Mouse (Mus musculus) cerebellum, adult 2 months (tissue): Measurements from ENCODE around the gene Cpn2.

ENCODE experiments used
- CTCF ChIP-seq: fragments of 200-500 bp; IDR thresholded peaks from 2 replicates; pipeline ENCODE4 v1.5.1; 2011; ENCODE audit warnings: low read depth, mild to moderate bottlenecking, control low read depth, low read length, moderate library complexity, borderline replicate concordance; ENCODE audit not compliant: insufficient read depth
- POLR2A ChIP-seq: fragments of 200-500 bp; IDR thresholded peaks from 2 replicates; pipeline ENCODE4 v1.6.1; 2011; ENCODE audit warnings: low read length, control low read depth, borderline replicate concordance; ENCODE audit not compliant: insufficient read depth

DNA sequence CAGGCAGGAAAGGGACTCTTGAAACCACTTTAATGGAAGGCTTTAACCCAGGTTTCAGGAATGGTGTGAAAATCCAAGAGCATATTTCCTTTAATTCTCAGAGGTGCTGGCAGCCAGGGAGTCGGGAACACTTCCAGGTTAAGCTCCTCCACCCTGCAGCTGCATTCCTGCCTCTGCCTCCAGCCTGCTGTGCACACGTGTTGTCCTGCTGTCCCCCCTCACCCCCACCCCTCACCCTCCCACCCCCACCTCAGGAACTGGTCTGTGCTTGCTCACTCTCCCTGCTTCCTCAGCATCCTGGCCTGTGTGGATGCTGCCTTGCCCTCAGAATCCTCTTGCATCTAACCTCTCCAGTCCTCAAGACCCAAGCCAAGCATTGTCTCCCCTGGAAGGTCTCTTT, 25.7 kb downstream of the Cpn2 start:
- TF ChIP-seq CTCF (no peak), POLR2A (no peak)
